Mouse (Mus musculus): ENCODE data around the gene Tmem81. TPM values are rescaled to one million over a fixed set of nuclear protein-coding genes. Genes with fewer than 3 reads are reported as not detected.

The Tmem81 gene
- polyA plus RNA-seq, 1 experiment from 2014 or later, result 1.2 TPM

GRCm38 (mm10) chr1:132541171-132541823, 35.3 kb downstream of the Tmem81 start:
- Histone ChIP-seq H3K4me1 (peaks cover 45% of the 10 kb centered on the region), H3K27me3 (ENCODE audit: low read depth, poor library complexity, severe bottlenecking) (peaks cover 85% of the 10 kb centered on the region), H3K27ac (replicated peaks) (peak overlapping the region; percentile 74), H3K36me3 (no peaks in the 10 kb centered on the region), H3K4me3 (peak overlapping the region; percentile 55), H3K9me3 (replicated peaks) (no peaks in the 10 kb centered on the region)
- WGBS, result 5% methylated on average over 14 of the region's 14 CpGs
- peak; percentile 51 for DNase-seq (ENCODE audit: low spot score)

GRCm38 (mm10) chr1:132541824-132542599, 36.0 kb downstream of the Tmem81 start:
- H3K4me3 ChIP-seq, result peak overlapping the region; percentile 55
- peaks cover 45% of the 10 kb centered on the region for H3K4me1 ChIP-seq
- H3K27me3 ChIP-seq (ENCODE audit: low read depth, poor library complexity, severe bottlenecking), result peaks cover 85% of the 10 kb centered on the region
- no peaks in the 10 kb centered on the region for H3K36me3 ChIP-seq
- no peaks in the 10 kb centered on the region for H3K9me3 ChIP-seq (replicated peaks)
- H3K27ac ChIP-seq (replicated peaks), result peak overlapping the region; percentile 74
- no peak for DNase-seq (ENCODE audit: low spot score)
- WGBS, result 11% methylated on average over 5 of the region's 5 CpGs

- peak within 1 kb of the TSS; percentile 55 for H3K4me3 ChIP-seq
- no peaks in the 10 kb centered on the region for H3K36me3 ChIP-seq
- peak within 1 kb of the TSS; percentile 74 for H3K27ac ChIP-seq (replicated peaks)
- peak; percentile 59 for DNase-seq (ENCODE audit: low spot score)
- H3K9me3 ChIP-seq (replicated peaks), result no peaks in the 10 kb centered on the region
- WGBS, result 2% methylated on average over 30 of the region's 30 CpGs
- H3K27me3 ChIP-seq (ENCODE audit: low read depth, poor library complexity, severe bottlenecking), result peaks cover 85% of the 10 kb centered on the region
- H3K4me1 ChIP-seq, result peaks cover 40% of the 10 kb centered on the region
These were observed 36.8 kb downstream of the Tmem81 start, which contains the start of gene Cntn2 for GRCm38 (mm10) chr1:132542762-132543306. TSS of gene Cntn2 (minus strand) at chr1:132543256.

GRCm38 (mm10) chr1:132543789-132544188, 37.8 kb downstream of the Tmem81 start:
- 72% methylated on average over 8 of the region's 8 CpGs for WGBS
- Histone ChIP-seq H3K9me3 (replicated peaks) (no peaks in the 10 kb centered on the region), H3K27me3 (ENCODE audit: low read depth, poor library complexity, severe bottlenecking) (peaks cover 75% of the 10 kb centered on the region), H3K4me1 (peaks cover 36% of the 10 kb centered on the region), H3K4me3 (no peak overlapping the region), H3K36me3 (no peaks in the 10 kb centered on the region), H3K27ac (replicated peaks) (no peak overlapping the region)
- DNase-seq (ENCODE audit: low spot score), result no peak

- H3K4me3 ChIP-seq, result no peak overlapping the region; the same call in 1 of the 2 replicates
- H3K27ac ChIP-seq (replicated peaks), result peak overlapping the region; percentile 80
- peaks cover 17% of the 10 kb centered on the region for H3K27me3 ChIP-seq (ENCODE audit: low read depth, poor library complexity, severe bottlenecking)
- H3K4me1 ChIP-seq, result peaks cover 59% of the 10 kb centered on the region
- no peaks in the 10 kb centered on the region for H3K9me3 ChIP-seq (replicated peaks)
- 43% methylated on average over 9 of the region's 9 CpGs for WGBS
- no peaks in the 10 kb centered on the region for H3K36me3 ChIP-seq
- peak; percentile 59 for DNase-seq (ENCODE audit: low spot score)
These were observed 52.0 kb downstream of the Tmem81 start for GRCm38 (mm10) chr1:132557901-132558631.

Other genes starting within 250 kb of the Tmem81 start
- gene Klhdc8a, start 207.6 kb upstream of the Tmem81 start, polyA plus RNA-seq (2016; fragmentation: Nextera tagmentation; extraction: Ambion mirVana), result 1.4 and 2.8 TPM in 2 replicates
- 87.1 and 101 TPM in 2 replicates for gene Nuak2, start 190.1 kb upstream of the Tmem81 start, polyA plus RNA-seq (2016; fragmentation: Nextera tagmentation; extraction: Ambion mirVana)
- 9.6 and 13.3 TPM in 2 replicates for gene Tmcc2, start 114.9 kb upstream of the Tmem81 start, polyA plus RNA-seq (2016; fragmentation: Nextera tagmentation; extraction: Ambion mirVana)
- gene Dstyk, start 88.7 kb upstream of the Tmem81 start, polyA plus RNA-seq (2016; fragmentation: Nextera tagmentation; extraction: Ambion mirVana), result 11.8 and 13.9 TPM in 2 replicates
- 57.3 and 59.6 TPM in 2 replicates for gene Rbbp5, start 28.9 kb upstream of the Tmem81 start, polyA plus RNA-seq (2016; fragmentation: Nextera tagmentation; extraction: Ambion mirVana)
- 14.2 and 34.9 TPM in 2 replicates for gene Cntn2, start 37.0 kb downstream of the Tmem81 start, polyA plus RNA-seq (2016; fragmentation: Nextera tagmentation; extraction: Ambion mirVana)
- 14.5 and 19.7 TPM in 2 replicates for gene Nfasc, start 235.6 kb downstream of the Tmem81 start, polyA plus RNA-seq (2016; fragmentation: Nextera tagmentation; extraction: Ambion mirVana)